Mouse (Mus musculus) natural killer cell, adult 2 months (primary cell): ENCODE results near the gene Cntn5.

ENCODE experiments used
- DNase-seq, 2 experiments: peaks; one replicate each; pipeline ENCODE4 v3.0.0; 2022; ENCODE audit warnings: low spot score in 2 of 2

Gene Cntn5

GRCm38 (mm10) chr9:10230973-10231372, 673.6 kb downstream of the Cntn5 start:
- no peak for DNase-seq

- DNase-seq = no peak
These were observed 674.9 kb downstream of the Cntn5 start for GRCm38 (mm10) chr9:10229716-10230115.

DNA sequence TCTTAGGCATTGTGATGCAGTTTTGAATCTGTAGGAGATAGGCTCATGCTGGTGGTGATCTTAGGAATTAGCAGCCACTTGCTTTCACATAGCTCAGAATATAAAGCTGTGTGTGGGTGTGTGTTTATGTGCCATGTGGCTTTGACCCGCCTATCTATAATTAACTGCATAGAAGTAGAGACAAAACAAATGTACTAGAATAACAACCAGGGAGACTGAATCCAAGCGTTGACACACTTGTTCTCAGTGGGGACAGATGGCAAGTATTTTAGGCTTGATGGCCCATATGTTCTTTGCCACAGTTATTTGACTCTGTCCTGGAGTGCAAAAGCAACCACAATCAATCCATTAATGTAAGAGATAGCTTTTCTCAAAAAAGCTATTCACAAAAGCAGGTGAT, 678.6 kb downstream of the Cntn5 start:
- no peak for DNase-seq

DNA sequence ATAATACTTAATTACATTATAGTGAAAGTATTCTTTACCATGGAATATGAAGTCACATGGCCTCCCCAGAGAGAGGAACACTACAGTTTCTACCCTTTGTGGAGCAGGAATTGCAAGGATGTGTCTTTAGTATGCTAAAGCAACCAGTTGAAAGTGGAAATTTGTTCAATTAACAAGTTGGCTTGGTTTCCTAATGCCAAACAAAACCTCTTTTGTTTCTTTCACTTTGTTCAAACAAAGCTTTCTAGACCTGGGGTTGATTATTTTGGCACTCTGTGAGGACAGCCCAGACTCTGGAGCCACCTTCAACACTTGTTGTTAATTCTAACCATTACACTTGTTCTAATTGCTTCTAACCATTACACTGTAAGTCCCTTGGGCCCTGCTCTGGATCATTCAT, 718.5 kb downstream of the Cntn5 start:
- no peak for DNase-seq

GRCm38 (mm10) chr9:10170526-10170925, 734.0 kb downstream of the Cntn5 start:
- no peak for DNase-seq

DNA sequence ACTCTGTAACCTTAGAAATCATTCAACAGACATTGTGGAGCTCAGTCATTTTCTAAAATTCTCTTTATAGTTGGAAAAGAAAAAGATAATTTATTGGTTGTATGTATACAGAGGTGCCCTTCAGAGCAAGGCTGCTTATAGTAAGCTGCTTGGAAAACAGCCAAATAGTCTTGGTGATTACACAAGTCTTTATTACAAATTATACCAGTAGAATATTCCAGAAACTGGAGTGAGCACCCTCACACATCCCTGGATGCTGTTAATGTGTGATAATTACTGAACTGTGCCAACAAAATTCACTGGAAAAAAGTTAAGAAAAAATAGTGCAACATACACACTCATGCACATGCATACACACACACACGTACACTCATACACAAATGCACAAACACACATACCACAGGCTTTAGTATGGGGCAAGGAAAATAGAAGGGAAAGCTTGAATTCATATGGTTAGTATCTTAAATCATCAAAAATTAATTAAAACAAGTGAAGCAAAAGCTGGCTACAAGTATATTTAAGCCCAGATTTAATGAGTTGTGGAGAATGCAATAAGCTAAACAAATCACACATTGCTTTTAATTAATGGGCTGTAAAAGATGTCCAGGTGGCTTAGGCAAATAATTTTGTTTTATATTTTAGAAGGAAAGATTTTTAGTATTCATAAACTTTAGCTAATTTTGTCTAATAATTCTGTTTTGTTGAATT, 783.1 kb downstream of the Cntn5 start:
- no peak for DNase-seq

DNA sequence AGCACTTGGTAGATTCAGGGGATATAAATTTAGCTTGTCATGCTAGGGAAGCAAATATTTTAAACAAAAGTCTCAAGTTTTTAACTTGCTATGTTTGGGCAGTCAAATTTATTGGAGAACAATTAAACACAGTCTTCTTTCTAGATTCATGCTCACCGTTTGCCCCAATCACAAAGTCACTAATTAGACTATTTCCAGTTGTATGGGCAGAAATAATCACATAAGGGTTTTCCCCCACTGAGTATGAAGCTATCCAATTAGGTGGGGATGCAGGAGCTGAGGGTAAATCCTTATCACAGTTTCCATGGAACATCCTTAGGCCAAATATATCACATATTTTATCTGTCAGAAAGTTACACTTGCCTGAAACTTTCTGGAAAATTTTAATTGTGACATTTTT, 788.0 kb downstream of the Cntn5 start:
- no peak for DNase-seq

- DNase-seq = no peak
These were observed 795.4 kb downstream of the Cntn5 start for GRCm38 (mm10) chr9:10109156-10109555.

- no peak for DNase-seq
These were observed 796.7 kb downstream of the Cntn5 start for GRCm38 (mm10) chr9:10107861-10108260.

DNA sequence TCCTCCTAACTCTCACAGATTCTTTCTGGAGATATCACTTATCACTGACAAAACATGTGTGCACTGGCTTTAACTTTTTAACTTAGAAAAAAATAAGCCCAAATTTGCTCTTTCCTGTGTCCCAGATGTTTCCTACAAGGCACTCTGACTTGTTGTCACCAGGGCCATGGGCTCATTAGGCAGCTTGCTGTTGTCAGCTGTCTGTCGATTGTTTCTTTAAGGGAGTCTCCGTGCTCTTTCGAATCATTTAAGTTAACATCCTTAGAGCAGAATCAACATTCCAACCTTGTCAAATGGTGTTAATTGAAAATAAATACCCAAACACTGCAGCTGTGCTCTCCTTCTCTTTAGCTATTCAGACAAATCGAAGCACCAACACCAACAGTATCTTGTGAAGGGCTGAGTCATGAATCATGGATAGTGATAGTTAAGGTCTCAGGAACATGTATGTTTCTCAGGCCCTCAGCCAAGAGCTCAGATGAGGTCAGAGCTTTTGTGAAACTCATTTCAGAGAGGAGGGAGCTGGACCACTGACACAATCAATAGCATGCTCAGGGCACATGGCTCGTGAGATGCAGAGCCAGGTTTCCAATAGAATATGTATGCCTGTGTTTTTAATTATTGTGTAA, 802.6 kb downstream of the Cntn5 start:
- no peak for DNase-seq

GRCm38 (mm10) chr9:10076282-10076681, 828.3 kb downstream of the Cntn5 start:
- DNase-seq = no peak

DNA sequence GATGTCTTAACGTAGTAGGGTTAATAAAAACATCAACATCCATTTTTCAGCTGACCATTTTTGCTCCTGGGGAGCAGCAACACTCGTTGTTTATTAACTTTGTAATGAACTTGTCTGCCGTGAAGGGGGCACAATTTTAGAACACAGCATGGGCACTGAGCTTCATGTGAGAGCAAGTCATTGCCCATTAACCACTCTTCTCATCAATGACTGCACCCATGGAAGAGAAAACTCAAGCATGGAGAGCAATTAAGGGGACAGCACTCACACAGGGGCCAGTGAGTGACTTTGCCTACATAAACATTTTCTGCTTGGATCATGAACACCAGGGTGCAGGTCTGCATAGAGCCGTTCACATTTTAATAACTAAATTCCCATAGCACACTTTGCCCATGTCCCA, 831.2 kb downstream of the Cntn5 start:
- DNase-seq = no peak

- DNase-seq = no peak
These were observed 831.7 kb downstream of the Cntn5 start for GRCm38 (mm10) chr9:10072860-10073259.

DNA sequence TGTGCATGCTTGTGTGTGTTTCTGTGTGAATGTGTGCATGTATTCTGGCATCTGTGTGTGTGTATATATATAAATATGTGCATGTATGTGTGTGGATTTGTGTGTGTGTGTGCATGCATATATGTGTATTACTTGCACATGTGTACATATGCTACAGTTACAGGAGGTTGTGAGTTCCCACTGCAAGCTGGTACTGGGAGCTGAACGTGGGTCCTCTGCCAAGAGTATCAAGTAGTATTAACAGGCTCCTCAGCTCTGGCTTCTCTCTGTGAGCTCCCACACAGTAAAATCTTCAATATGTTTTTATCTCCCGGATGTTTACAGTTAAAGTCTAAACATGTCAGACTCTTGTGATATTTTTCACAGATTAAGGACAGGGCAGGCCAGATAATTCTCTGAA, 833.3 kb downstream of the Cntn5 start:
- DNase-seq = no peak

DNA sequence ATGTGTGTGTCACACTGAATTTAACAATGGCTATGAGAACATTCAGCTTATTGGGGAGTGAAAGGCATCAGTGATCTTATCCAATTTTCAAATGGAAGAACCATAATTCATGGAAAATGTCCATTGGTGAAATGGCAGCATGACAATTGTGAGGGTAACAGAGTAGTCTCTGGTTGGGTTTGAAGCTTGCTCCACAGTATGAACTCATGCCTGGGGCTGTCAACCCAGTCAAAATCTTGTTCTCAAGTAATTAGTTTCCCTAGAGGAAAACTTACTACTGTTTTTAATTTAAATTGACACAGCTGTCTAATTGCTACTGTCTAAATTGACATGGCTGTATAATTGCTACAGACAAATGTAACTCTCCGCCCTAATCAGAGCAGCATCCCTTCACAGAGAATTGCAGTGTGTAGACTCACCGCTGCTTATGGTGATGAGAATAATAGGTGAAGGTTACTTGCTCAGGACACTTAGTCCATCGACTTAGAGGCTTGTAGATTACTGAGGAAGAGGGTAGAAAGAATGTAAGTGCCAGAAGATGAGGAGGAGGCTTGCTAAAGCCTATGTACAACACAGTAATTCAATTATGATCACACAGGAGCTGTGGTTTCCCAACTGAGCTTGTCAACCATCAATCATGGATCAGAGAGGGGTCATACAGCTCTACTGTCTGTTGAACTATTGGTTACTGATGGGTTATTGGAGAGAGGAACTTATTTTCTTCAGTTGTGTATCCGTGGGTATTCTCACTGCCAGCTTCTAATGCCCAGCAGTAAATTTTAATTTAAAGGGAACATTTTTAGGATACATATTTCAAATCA, 859.4 kb downstream of the Cntn5 start:
- no peak for DNase-seq

DNA sequence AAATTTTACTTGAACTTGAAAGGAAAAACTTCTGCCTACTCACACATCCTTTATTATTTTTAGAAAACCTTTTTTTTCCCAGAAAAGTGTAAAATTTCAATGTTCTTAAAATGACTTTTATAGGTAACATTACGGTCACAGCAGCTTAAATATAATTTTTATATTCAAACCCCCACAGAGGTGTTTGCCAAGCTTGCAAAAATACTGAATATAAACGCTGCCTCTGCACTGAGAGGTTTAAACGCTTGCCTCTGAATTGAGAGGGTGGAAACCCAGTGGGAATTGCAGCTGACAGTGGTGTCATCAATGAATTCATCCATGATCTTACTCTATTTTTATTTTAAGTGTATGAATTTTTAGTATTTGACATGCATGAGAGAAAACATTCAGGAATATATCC, 861.6 kb downstream of the Cntn5 start:
- DNase-seq = no peak

DNA sequence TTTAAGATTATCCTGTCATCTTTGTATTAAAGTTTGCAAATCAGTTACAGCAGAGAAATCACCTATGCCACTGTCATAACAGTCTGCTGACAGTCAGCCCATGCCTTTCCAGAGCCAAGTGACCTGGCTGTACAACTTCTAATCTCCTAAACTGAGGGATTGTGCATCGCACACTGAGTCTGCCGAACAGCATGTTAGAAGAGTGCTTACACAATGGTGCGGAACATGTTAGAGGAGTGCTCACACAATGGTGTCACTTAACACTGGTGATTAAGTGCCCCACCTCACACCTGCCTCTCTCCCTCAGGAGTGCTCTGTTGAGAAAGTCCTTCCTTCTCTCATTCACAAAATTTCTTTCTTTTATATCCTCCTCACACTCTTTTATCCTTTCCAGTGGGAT, 889.4 kb downstream of the Cntn5 start:
- DNase-seq = no peak

- DNase-seq = no peak
These were observed 920.5 kb downstream of the Cntn5 start for GRCm38 (mm10) chr9:9984028-9984427.

DNA sequence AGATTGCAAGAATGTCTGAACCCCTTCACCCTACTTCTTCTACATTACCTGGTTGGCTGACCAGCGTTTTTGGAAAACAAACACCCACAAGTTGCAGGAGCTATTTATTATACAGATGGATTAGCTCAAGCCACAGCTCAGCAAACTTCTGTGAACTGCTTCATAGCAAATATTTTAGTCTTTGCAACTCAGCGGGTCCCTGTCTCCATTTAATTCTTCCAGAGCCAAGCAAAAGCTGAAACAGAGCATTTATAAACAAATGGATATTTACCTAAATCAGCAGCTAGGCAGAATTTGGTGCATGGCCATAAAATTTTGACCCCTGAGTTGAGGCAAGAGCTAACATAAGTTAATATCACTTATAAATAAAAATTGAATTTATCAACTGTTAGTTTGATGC, 921.4 kb downstream of the Cntn5 start:
- no peak for DNase-seq

- no peak for DNase-seq
These were observed 939.2 kb downstream of the Cntn5 start for GRCm38 (mm10) chr9:9965370-9965769.

DNA sequence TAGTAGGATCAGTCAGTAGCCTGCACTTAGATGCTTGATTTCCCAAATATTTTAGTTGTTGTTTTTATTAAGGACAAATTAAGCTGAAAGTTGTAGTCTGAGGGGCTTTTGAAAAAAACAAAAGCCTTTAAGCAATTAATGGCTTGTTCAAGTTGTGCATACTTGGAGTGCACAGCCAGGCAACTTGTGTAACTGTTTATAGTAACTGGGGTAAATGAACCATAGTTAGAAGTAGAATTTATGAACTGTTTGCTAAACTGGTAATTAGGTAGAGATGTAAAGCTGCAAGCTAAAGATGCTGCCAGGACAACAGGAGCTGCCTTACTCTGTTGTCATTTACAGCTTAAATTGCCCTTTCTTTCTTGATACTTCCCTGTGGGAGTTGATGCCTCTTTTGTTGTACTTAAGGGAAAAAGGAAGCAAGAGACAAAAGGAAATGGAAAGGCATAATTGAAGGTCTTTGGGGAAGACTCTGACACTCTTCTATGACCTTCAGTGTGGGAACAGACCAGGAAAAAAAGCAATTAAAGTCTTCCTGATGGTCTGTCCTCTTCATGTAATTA, 943.9 kb downstream of the Cntn5 start:
- DNase-seq = no peak

DNA sequence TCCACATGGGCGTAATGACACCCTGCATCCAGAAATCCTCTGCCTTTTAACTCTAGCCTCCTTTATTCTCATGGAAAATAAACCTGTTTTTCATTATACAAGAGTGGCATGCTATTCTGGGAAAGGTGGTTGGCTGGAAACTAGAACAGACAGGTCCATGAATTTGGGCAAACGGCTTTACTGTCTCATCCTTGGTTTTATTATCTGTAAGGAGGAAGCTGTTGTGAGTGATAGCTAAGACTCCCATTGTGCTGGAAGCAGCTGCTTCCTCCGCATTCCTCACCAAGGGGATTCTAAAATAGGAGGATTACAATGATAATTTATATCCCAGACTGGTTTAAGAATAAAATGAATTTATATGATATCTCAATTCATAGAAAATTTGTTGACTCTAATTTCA, 955.2 kb downstream of the Cntn5 start:
- DNase-seq = no peak

DNA sequence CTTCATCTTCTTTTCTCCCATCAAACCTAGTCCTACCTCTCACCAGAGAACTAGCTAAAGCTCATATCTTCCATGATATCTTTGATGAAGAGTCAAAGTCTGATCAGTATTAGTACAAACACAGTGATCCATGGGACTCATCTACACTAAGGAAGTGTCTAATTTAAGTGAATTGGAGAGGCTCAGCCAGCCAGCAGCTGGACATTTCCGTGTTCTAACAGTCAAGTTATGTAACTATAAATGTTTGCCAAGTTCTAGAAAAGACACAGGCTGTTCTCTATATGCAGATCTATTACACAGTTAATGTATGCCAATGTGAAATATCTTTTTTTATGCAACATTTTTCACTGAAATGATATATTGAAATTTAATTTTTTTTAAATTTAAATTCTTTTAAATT, 959.7 kb downstream of the Cntn5 start:
- DNase-seq = no peak
